Mouse (Mus musculus) neural tube, postnatal 0 days (tissue): ENCODE results near the gene Dicer1. TPM values are rescaled to one million over a fixed set of nuclear protein-coding genes. Genes with fewer than 3 reads are reported as not detected.

Experiments used
- polyA plus RNA-seq: library from polyadenylated mRNA; unstranded; fragments of >200 nt; fragmentation: Nextera tagmentation; extraction: Ambion mirVana; gene quantifications from 2 replicates; pipeline ENCODE4 v1.2.1, GENCODE M21; 2015

Gene Dicer1
- 27.8 and 28.5 TPM in 2 replicates for polyA plus RNA-seq

DNA sequence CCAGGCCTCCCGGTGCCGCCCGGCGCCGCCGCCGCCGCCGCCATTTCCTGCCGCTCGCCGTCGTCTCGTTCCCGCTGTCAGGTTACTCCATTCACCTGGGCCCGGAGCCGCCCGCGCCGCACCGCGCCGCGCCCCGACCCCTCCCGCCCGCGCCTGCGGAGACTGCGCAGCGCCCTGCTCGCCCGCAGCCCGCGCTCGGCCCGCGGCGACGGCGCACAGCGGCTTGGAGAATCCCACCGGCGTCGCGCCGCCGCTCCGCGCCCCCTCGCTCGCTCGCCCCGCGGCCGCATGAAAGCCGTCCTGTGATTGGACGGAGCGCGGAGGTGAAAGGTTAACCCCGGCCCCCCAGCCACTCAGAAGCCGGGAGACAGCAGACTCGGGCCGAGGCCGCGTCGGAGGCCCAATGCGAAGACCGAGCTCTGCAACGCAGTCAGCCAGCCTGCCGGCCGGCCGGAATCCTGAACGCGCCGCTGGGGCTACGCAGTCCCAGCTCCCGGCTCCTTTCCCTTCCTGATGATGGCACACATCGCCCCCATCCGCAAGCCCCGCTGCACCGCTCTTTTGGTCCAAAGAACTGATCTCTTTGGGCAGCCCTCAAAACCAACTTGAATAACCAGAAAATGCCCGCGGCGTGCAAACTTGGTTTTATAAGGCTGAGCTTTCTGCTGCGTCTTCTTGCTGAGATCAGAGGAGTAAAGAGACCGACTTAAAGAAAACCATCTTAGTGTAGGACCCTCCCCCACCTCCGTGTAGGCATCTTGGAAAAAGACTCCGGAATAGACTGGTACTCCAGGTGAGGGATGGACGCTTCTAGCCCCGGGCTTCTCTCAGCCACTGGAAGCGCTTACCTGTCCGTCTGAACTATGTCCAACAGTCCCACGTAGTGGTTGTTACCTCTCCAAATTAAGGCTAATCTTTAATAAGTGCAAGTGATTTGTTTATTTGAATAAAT is at the start of gene Dicer1:
TSS of gene Dicer1 (minus strand) at position 139 of the 952 bp plus-strand sequence.

Other genes starting within 250 kb of the Dicer1 start
- gene Clmn, start 113.1 kb upstream of the Dicer1 start, polyA plus RNA-seq: 1.5 and 2.0 TPM in 2 replicates